Mouse (Mus musculus) spleen, adult 2 months (tissue): ENCODE measurements around the gene Thrap3. TPM values are rescaled to one million over a fixed set of nuclear protein-coding genes. Genes with fewer than 3 reads are reported as not detected.
A peak's percentile ranks its signal among the peaks of the same experiment; 100 is the strongest.

Source experiments
- DNase-seq, 2 experiments: peaks; one replicate each; pipeline versions ENCODE4 v3.0.0 to v3.0.0-alpha.2; 2012 to 2021; ENCODE audit warnings: low spot score in 2 of 2, low read depth in 1 of 2
- H3K27ac ChIP-seq: fragments of 200-500 bp; 2 replicates; pipeline ENCODE4 v1.5.1; 2012; ENCODE audit warnings: low read length, inconsistent platforms; ENCODE audit not compliant: insufficient read depth
- H3K27me3 ChIP-seq: fragments of 200-500 bp; 2 replicates; pipeline ENCODE4 v1.6.1; 2012; ENCODE audit warnings: mild to moderate bottlenecking, moderate library complexity, low read length, inconsistent platforms; ENCODE audit not compliant: control insufficient read depth, insufficient read depth
- H3K36me3 ChIP-seq: fragments of 200-500 bp; 2 replicates; pipeline ENCODE4 v1.6.1; 2012; ENCODE audit warnings: mild to moderate bottlenecking, low read length, inconsistent platforms; ENCODE audit not compliant: control insufficient read depth, insufficient read depth
- H3K4me1 ChIP-seq: fragments of 200-500 bp; 2 replicates; pipeline ENCODE4 v1.6.1; 2011; ENCODE audit warnings: inconsistent platforms; ENCODE audit not compliant: control insufficient read depth, insufficient read depth, insufficient read length
- H3K4me3 ChIP-seq: fragments of 200-500 bp; 2 replicates; pipeline ENCODE4 v1.5.1; 2011; ENCODE audit warnings: mild to moderate bottlenecking, inconsistent platforms; ENCODE audit not compliant: insufficient read depth, insufficient read length; ENCODE audit errors: extremely low read depth
- CTCF ChIP-seq: fragments of 200-500 bp; IDR thresholded peaks from 2 replicates; pipeline ENCODE4 v1.5.1; 2011; ENCODE audit warnings: mild to moderate bottlenecking, inconsistent platforms; ENCODE audit not compliant: insufficient read depth, insufficient read length, insufficient replicate concordance; ENCODE audit errors: extremely low read depth
- POLR2A ChIP-seq: fragments of 200-500 bp; IDR thresholded peaks from 2 replicates; pipeline ENCODE4 v1.6.1; 2011; ENCODE audit warnings: low read depth, low read length, inconsistent platforms
- WGBS: fragments of 180-500 bp; shearing (Covaris S2); methylation state at CpG from one replicate; pipeline ENCODE4 v1.1.7; 2018; 5-methylcytosine and 5-hydroxymethylcytosine counted together
- polyA plus RNA-seq: library from polyadenylated mRNA; depleted of rRNA; stranded (reverse); fragments of >200 nt; gene quantifications from 2 replicates; pipeline ENCODE4 v1.2.3, GENCODE M21; 2012

Gene Thrap3
- polyA plus RNA-seq, 1 experiment: 53.0 TPM

- peaks cover 7% of the 10 kb centered on the region for H3K36me3 ChIP-seq
- H3K27ac ChIP-seq: no peak overlapping the region
- DNase-seq: no peak
- H3K4me3 ChIP-seq: no peak overlapping the region
- peaks cover 3% of the 10 kb centered on the region for H3K4me1 ChIP-seq
- TF ChIP-seq POLR2A (no peak), CTCF (no peak)
- H3K27me3 ChIP-seq: no peaks in the 10 kb centered on the region
- 95% methylated on average over 6 of the region's 6 CpGs for WGBS
These were observed 41.1 kb downstream of the Thrap3 start for GRCm38 (mm10) chr4:126161456-126161855.

GRCm38 (mm10) chr4:126160981-126161380, 41.6 kb downstream of the Thrap3 start:
- peaks cover 3% of the 10 kb centered on the region for H3K4me1 ChIP-seq
- H3K36me3 ChIP-seq: peaks cover 2% of the 10 kb centered on the region
- WGBS: 91% methylated on average over 8 of the region's 8 CpGs
- no peaks in the 10 kb centered on the region for H3K27me3 ChIP-seq
- H3K4me3 ChIP-seq: no peak overlapping the region
- no peak overlapping the region for H3K27ac ChIP-seq
- DNase-seq: no peak
- TF ChIP-seq CTCF: no peak
- TF ChIP-seq POLR2A: no peak

- Histone ChIP-seq H3K4me3 (no peak overlapping the region), H3K27me3 (no peaks in the 10 kb centered on the region), H3K27ac (no peak overlapping the region), H3K36me3 (no peaks in the 10 kb centered on the region), H3K4me1 (peaks cover 3% of the 10 kb centered on the region)
- no peak for DNase-seq
- no peak for TF ChIP-seq CTCF
- TF ChIP-seq POLR2A: no peak
- WGBS: 68% methylated on average over 8 of the region's 8 CpGs
These were observed 43.1 kb downstream of the Thrap3 start for GRCm38 (mm10) chr4:126159455-126159854.

- 81% methylated on average over 6 of the region's 6 CpGs for WGBS
- no peaks in the 10 kb centered on the region for H3K27me3 ChIP-seq
- H3K4me1 ChIP-seq: no peaks in the 10 kb centered on the region; the same call in 1 of the 2 replicates
- DNase-seq: no peak
- H3K27ac ChIP-seq: no peak overlapping the region
- TF ChIP-seq POLR2A (no peak), CTCF (peak; percentile 7; the same call in 1 of the 2 replicates)
- no peak overlapping the region for H3K4me3 ChIP-seq
- no peaks in the 10 kb centered on the region for H3K36me3 ChIP-seq
These were observed 45.0 kb downstream of the Thrap3 start for GRCm38 (mm10) chr4:126157562-126157961.

DNA sequence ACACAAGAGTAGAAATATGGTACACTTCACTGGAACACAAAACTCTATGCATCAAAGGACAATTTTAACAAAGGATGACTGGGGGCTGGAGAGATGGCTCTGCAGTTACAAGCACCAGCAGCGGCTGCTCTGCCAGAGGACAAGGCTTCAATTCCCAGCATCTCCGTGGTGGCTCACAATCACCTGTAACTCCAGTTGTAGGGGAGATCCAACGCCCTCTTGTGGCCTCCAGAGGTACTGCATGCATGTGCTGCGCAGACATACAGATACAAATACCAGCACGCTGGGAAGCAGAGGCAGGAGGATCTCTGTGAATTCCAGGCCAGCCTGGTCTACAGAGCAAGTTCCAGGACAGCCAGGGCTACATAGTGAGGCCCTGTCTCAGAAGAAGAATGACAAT, 45.9 kb downstream of the Thrap3 start:
- Histone ChIP-seq H3K36me3 (no peaks in the 10 kb centered on the region), H3K27me3 (no peaks in the 10 kb centered on the region), H3K4me1 (no peaks in the 10 kb centered on the region; the same call in 1 of the 2 replicates), H3K27ac (no peak overlapping the region), H3K4me3 (no peak overlapping the region)
- TF ChIP-seq CTCF: peak; percentile 43; the same call in 1 of the 2 replicates
- TF ChIP-seq POLR2A: no peak
- DNase-seq: no peak
- 75% methylated on average over 5 of the region's 5 CpGs for WGBS

DNA sequence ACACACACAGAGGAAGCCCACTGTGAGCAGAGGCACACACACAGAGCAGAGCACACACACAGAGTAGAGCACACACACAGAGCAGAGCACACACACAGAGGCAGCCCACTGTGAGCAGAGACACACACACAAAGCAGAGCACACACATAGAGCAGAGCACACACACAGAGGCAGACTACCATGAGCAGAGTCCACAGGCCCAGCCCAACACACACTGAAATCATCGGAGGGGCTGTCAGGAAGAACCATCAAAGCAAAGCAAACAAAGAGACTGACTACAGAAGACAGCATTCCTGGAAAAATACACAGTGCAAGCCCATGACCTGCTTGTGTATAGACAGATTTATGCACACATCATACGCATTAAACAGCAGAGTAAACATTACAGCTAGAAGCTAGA, 46.7 kb downstream of the Thrap3 start:
- Histone ChIP-seq H3K27ac (no peak overlapping the region), H3K4me1 (no peaks in the 10 kb centered on the region; the same call in 1 of the 2 replicates), H3K36me3 (no peaks in the 10 kb centered on the region), H3K27me3 (no peaks in the 10 kb centered on the region), H3K4me3 (no peak overlapping the region)
- 74% methylated on average over 2 of the region's 2 CpGs for WGBS
- DNase-seq: no peak
- TF ChIP-seq POLR2A: no peak
- TF ChIP-seq CTCF: no peak

GRCm38 (mm10) chr4:126155183-126155582, 47.4 kb downstream of the Thrap3 start:
- 27% methylated on average over 4 of the region's 4 CpGs for WGBS
- no peak for DNase-seq
- Histone ChIP-seq H3K36me3 (no peaks in the 10 kb centered on the region), H3K27ac (peak overlapping the region; percentile 21), H3K27me3 (no peaks in the 10 kb centered on the region), H3K4me1 (no peaks in the 10 kb centered on the region; the same call in 1 of the 2 replicates), H3K4me3 (no peak overlapping the region)
- TF ChIP-seq CTCF: no peak
- TF ChIP-seq POLR2A: no peak
